Mouse (Mus musculus) forebrain, embryonic 16.5 days (tissue): ENCODE measurements around the gene Olfr17. TPM values are rescaled to one million over a fixed set of nuclear protein-coding genes. Genes with fewer than 3 reads are reported as not detected.

ENCODE experiments used
- polyA plus RNA-seq: library from polyadenylated mRNA; unstranded; fragments of >200 nt; fragmentation: Nextera tagmentation; extraction: Ambion mirVana; gene quantifications from 2 replicates; pipeline ENCODE4 v1.2.1, GENCODE M21; 2015

The Olfr17 gene
- polyA plus RNA-seq, 1 experiment from 2014 or later: not detected

Other genes with a start within 250 kb of the Olfr17 start
- gene Olfr703, start 249.9 kb upstream of the Olfr17 start, polyA plus RNA-seq: not detected in 2 replicates
- not detected in 2 replicates for gene Olfr704, start 230.0 kb upstream of the Olfr17 start, polyA plus RNA-seq
- gene Olfr705, start 216.3 kb upstream of the Olfr17 start, polyA plus RNA-seq: not detected in 2 replicates
- not detected in 2 replicates for gene Olfr706, start 205.1 kb upstream of the Olfr17 start, polyA plus RNA-seq
- gene Olfr707, start 192.0 kb upstream of the Olfr17 start, polyA plus RNA-seq: not detected in 2 replicates
- not detected in 2 replicates for gene Olfr1532-ps1, start 185.2 kb upstream of the Olfr17 start, polyA plus RNA-seq
- gene Olfr709-ps1, start 161.0 kb upstream of the Olfr17 start, polyA plus RNA-seq: not detected in 2 replicates
- not detected in 2 replicates for gene Olfr710, start 144.9 kb upstream of the Olfr17 start, polyA plus RNA-seq
- not detected in 2 replicates for gene Olfr6, start 129.3 kb upstream of the Olfr17 start, polyA plus RNA-seq
- not detected in 2 replicates for gene Olfr711, start 117.8 kb upstream of the Olfr17 start, polyA plus RNA-seq
- not detected in 2 replicates for gene Olfr2, start 87.1 kb upstream of the Olfr17 start, polyA plus RNA-seq
- not detected in 2 replicates for gene Olfr713, start 62.0 kb upstream of the Olfr17 start, polyA plus RNA-seq
- not detected in 2 replicates for gene Olfr714, start 22.2 kb upstream of the Olfr17 start, polyA plus RNA-seq
- gene Olfr715b, start 17.1 kb downstream of the Olfr17 start, polyA plus RNA-seq: not detected in 2 replicates
- not detected in 2 replicates for gene Olfr715, start 37.9 kb downstream of the Olfr17 start, polyA plus RNA-seq
- gene Olfr716, start 45.1 kb downstream of the Olfr17 start, polyA plus RNA-seq: not detected in 2 replicates
- gene Nlrp14, start 73.8 kb downstream of the Olfr17 start, polyA plus RNA-seq: not detected in 2 replicates
- not detected in 2 replicates for gene Rbmxl2, start 116.2 kb downstream of the Olfr17 start, polyA plus RNA-seq